Mouse (Mus musculus) WW6 (cell line): Measurements from ENCODE around the gene Shisa7.
"Not testable (repeated sequence)": the region's sequence is repeated elsewhere in the genome, so short reads cannot be mapped to it uniquely, and the experiment has no call there.

Source experiments
- DNase-seq: peaks from one replicate; pipeline ENCODE4 v3.0.0-alpha.2; 2013; ENCODE audit warnings: low read depth, low spot score

The Shisa7 gene

DNA sequence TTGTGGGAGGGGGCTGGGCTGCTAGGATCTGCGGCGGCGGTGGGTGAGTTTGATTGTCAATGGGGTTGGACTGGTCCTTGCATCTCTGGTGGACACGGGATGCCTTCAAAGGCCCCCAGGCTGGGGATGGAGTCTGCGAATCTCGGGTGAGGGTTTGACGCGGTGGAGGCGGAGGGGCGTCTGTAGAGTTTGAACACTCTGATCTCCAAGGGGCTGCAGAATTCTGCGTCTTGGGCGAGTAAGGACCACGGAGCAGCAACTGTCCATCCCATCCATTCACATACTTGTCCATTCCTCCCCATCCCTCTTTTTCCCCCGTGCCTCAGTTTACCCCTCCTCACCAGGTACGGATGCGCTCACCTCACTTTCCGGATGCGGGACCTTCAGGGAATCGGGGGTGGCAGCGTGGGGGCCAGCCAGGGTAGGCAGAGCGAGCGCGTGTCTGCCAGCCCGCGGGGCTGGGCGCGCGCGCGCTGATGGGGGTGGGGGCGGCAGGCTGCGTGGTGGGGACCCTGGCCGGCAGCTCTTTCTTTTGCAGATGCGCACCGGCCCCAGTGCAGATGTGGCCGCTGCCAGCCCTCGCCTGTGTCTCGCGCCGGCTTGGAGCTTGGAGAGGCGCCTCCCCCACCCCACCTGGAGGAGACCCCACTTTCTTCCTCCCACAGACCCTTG lies at the start of gene Shisa7:
Gene Shisa7, minus strand, starts transcription at position 452 of the 672 bp plus-strand sequence.
- DNase-seq: no peak

DNA sequence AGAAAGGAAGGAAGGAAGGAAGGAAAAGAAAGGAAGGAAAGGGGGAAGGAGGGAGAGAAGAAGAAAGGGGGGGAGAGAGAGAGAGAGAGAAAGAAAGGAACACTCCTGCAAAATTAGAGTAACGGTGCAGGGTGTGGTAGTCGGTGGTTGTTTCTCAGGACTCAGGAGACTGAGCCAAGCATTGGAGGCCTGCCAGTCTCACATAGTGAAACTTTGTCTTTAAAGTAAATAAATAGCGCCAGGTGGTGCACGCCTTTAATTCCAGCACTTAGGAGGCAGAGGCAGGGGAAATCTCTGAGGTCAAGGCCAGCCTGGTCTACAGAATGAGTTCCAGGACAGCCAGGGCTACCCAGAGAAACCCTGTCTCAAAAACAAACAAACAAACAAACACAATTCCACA lies 42.2 kb upstream of the Shisa7 start:
- DNase-seq: no peak

DNA sequence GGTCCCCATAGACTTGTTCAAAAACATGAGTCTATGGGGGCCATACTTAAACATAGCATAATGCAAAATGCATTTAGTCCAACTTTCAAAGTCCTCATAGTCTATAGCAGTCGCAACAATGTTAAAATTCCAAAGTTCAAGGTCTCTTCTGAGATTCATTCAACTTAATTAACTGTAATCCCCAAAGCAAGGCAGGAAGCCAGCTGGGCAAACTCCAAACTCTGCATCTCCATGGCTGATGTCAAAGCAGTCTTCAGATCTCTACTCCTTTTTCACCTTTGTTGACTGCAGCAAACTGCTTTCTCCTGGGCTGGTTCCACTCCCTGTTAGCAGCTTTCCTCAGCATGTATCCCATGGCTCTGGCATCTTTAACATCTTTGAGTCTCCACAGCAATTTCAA lies 34.5 kb upstream of the Shisa7 start:
- not testable (repeated sequence) for DNase-seq

DNA sequence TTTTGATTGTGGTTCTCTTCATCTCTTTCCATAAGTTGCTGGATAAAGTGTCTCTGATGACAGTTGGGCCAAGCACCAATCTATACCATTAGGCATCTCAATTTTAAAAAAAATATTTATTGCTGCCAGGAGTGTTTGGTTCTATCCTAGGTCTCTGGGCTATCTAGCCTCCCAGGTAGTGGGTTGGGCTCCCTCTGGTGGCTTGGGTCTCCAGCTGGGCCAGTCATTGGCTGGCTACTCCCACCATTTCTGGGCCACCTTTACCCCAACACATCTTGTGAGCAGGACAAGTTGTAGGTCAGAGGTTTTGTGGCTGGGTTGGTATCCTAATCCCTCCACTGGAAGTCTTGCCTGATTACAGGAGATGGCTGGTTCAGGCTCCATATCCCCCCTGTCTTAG lies 33.7 kb upstream of the Shisa7 start:
- no peak for DNase-seq

DNA sequence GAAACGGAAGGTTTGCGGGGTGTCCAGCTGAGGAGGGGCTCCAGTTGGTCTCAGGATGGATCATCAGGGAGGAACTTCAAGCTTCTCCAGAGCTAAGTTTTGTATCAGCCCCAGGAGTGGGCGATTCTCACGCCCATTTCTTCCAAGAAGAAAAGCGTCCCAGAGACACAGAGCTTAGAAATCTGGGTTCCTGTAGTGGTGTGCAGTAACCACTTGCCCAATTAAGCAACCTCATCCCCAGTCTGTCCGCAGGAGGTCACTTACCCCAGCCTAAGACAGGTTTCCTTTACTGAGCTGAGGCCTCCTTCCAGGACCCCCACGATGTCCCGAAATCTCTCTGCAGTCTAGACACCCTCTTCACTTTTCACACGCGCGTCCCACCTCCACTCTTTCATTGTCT lies 32.7 kb upstream of the Shisa7 start:
- DNase-seq: no peak

DNA sequence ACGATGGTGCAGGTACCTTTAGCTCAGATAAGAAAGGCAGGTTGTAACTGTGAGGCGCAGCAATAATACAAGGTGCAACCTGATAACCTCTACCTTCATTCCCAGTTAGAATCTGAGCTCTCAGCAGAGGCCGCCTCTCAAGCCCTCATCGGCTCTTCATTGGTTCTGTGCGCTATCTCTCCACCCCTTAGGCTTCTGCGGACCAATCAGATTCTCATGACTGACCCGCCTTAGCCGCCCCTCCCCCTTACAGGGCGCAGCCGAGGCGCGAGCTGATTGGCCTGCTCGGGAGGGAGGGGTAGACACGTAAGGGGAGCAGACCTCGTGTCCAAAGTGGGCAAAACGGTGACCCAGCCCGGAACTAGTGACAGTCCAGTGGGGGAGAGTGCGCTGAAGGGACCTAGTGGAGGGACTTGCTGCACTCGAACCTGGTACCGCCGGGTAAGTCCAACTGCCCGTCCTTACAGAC lies 32.3 kb upstream of the Shisa7 start, which contains the start of gene Isoc2a:
Gene Isoc2a, plus strand, starts transcription at position 401 of the 469 bp plus-strand sequence.
- peak; percentile 79 for DNase-seq

DNA sequence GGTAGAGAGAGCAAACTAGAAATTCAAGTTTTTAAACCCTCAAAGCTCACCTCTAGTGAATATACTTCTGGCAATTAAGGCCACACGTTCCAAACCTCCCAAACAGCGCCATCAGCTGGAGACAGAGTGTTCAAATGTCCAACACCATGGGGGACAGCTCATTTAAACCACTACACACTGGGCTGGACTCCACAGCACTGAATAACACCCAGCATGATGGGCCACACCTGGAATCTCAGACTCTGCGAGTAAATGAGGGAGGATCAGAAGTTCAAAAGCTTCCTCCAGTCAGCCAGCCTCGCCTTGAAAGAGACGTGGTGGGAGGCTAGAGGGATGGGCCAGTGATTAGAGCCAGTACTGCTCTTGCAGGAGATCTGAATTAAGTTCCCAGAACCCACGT lies 25.6 kb upstream of the Shisa7 start, which contains the start of gene Isoc2b:
Gene Isoc2b, minus strand, starts transcription at position 126 of the 400 bp plus-strand sequence.
- DNase-seq: no peak

DNA sequence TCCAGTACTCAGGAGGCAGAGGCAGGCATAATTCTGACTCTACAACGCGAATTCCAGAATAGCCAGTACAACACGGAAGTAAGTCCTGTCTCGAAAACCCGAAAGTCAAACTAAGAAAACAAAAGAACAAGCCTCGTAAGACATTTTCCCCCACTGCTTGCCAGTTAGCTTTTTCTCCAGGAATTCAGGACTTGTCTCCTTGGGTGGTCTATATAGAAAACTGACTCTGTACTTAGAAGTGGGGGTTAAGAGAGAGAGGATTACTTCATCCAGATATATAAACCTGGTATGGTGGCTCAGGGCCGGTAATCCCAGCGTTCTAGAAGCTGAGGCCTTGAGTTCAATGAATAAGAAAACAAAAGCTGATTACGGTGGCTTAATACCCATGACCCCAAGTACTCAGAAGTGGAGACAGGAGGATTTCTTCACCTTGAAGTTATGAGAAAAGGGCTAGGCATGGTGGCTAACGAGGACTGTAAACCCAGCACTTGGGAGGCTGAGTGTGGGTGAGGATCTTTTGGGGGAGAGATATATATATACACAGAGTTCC lies 22.2 kb upstream of the Shisa7 start:
- DNase-seq: no peak

DNA sequence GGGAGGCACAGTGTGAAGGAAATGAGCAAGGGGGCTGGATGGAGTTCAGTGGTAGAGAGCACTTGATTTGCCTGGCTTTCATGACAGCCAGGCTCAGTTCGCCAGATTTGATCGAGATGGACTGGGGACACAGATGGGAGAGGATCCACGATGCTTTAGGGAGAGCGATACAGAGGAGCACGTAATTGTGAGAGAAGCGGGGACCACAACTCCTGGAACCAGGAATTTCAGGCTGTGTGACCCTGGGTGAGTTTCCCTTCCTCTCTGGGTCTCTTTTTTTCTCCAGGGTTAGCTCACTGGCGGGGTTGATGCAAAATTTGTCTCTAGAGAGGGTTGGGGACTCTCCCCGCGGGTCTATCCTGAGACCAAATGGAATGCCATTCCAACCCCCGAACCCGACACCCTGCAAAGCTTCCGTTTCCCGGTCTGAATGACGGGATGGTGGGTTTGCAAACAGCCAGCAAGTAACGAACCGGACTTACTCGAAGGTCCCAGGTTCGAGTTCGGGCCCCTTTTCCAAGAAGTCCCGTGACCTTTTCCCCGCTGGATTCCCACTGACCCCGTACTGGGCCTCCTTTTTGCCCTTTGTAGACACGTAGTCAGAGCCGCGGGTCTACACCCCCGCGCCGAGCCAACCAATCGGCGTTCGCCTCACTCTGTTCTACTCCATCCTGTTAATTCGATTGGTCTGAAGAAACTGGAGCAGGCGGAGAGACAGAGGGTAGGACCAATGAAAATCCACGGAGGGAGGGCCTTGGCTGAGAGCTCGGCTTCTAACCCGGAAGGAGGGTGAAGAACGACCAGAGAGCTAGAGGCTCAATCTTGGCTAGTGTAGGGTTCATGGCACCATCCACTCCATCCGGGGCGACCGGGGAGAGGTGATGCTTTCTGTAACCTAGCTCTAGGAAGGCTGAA lies 21.3 kb upstream of the Shisa7 start:
- peak; percentile 92 for DNase-seq

DNA sequence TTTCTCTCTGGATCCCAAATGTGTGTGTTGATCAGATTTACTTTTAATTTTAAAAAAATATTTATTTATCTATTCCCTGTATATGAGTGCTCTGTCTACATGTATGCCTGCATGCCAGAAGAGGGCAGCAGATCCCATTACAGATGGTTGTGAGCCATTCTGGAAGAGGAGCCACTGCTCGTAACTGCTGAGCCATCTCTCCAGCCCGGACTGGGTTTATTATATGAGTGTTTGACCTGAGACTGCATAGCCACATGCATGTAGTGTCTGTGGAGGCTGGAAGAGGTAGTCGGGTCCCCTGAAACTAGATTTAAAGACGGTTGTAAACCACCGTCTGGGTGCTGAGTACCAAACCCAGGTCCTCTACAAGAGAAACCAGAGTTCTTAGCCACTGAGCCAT lies 20.6 kb upstream of the Shisa7 start:
- DNase-seq: no peak

DNA sequence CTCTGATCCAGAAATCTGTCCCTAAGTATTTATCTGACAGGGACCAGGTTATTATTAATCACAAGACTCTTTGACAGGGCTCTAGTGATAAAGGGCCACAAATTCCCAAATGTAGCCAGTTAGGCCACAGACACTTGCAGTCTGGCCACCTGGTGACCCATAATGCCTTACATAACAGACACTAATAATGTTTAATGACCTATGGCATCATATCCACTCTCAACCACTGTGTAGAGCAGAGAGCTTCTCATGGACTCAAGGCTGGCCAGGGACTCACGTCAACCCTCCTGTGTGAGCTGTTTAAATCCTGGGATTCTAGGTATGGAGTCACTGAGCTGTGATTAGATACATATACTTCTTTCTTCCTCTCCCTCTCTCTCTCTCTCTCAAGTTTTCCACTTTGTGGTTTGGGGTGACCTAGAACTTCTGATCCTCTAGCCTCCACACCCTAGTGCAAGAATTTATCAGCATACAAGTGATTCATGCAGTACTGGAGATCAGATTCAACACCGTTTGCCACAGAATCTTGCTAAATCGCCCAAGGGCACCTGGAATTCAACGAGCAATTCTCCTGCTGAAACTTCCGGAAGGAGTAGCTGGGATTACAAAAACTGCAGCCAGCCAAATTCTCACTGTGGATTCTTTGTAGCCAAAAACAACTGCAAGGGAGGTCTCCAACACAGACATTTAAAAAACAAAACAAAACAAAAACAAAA lies 19.8 kb upstream of the Shisa7 start:
- DNase-seq: no peak

DNA sequence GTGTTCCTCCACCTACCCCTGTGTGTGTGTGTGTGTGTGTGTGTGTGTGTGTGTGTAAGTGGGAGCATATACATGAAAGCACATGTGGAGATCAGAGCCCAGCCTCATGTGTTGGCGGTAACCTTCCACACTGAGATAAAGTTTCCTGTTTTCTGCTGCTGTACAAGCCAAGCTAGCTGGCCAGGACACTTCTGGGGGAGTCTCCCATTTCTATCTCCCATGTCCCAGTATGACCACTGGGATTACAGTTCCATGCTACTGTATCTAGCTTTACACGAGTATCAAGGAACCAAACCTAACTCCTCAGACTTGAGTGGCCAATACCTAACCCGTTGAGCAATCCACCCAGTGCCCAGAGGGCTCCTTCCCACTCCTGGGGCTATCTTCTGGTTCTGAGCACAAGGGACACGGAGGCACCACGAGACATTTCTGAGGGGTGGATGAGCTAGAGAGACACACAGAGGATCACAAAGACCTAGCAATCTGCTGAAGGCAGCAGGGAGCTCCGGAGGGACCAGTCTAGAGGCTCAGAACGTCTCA lies 19.1 kb upstream of the Shisa7 start:
- DNase-seq: no peak

DNA sequence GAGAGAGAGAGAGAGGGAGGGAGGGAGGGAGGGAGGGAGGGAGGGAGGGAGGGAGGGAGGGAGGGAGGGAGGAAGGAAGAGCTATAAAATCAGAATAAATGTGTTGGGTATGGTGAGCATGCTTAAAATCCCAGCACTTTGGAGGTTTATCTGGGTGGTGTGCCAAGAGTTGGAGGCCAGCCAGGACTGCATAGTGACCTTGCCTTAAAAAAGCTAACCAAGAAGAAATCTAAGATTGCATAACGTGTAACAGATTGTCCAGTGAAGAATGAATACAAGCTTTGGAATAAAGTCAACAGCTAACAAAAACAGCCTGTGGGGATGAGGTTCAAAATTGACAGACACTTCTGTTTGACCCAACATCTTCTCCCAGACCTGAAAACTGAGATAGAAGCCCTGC lies 18.5 kb upstream of the Shisa7 start:
- DNase-seq: no peak

DNA sequence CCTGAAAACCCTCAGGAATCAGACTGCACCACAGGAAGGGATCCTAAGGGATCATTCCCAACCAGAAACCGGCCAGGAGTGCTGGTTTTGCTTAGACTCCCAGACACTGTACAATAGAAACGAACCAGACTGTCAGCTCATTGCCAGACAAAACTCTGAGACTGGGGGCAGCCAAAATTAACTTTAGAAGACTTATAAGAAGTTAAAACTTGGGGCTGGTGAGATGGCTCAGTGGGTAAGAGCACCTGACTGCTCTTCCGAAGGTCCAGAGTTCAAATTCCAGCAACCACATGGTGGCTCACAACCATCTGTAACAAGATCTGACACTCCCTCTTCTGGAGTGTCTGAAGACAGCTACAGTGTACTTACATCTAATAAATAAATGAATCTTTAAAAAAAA lies 16.4 kb upstream of the Shisa7 start:
- not testable (repeated sequence) for DNase-seq

DNA sequence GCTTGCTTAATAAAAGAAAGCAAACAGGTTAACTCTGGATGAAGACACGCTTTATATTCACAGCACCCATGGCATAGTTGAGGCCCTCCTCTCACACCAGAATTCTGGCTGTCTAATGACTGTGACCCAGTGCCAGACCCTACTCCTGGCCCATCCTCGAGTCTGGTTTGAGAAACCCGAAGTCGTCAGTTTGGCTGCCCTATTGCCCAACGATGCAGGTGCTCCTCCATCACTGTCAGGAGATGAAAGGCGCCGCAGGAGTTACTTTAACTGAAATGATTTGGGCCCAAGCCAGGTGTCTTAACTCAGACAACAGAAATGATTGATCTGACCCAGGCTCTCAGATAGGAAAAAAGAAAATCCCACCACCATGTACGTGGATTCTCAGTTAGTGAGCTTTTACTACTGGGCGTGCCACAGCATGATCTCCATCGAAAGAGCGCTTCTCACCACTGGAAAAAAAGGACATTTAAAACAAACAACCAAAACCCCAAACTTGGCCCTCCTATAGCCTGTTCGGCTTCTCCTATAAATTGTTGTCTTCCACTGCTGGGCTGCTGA lies 15.0 kb upstream of the Shisa7 start:
- no peak for DNase-seq

DNA sequence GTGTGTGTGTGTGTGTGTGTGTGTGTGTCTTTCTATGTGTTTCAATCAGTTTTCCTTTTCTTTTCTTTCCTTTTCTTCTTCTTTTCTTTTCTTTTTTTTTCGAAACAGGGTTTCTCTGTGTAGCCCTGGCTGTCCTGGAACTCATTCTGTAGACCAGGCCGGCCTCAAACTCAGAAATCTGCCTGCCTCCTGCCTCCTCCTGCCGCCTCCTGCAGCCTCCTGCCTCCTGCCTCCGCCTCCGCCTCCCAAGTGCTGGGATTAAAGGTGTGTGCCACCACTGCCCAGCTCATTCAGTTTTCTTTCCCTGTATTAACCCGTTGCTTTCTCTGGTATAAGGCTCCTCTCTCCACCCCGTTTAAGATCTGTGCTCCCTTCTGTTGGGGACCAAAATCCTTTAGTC lies 12.8 kb upstream of the Shisa7 start:
- DNase-seq: no peak

DNA sequence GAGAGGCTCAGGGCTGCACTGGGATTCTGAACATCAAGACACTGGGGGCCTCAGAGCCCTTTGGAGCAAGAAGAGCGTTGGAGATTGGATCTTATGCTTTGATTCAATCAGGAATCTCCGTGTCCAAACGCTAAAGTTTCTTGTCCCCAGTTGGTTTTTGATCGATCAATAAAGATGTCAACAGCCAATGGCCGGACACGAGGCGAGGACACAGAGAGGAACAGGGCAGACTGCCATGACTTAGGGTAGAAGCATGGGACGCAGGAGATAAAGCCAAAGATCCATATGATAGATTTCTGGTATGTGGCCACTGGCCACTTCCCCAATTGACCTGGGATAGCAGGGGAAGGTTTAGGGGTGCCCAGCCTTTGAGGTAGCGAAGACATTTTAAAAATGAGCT lies 12.0 kb upstream of the Shisa7 start:
- DNase-seq: no peak

DNA sequence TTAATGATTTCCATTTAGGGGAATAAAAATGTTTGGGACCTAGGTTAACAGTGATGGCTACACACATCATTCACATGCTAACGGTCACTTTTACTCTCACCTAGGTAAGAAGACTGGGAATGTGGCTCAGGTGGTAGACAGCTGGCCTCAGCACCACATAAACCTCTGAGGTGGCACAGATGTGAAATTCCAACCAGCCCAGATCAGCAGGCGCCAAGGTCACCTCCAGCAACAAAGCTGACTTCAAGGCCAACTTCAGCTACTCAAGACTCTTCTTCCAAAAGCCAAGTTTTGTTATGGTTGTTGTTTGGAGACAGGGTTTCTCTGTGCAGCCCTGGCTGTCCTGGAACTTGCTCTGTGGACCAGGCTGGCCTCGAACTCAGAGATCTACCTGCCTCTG lies 9.1 kb upstream of the Shisa7 start:
- no peak for DNase-seq

DNA sequence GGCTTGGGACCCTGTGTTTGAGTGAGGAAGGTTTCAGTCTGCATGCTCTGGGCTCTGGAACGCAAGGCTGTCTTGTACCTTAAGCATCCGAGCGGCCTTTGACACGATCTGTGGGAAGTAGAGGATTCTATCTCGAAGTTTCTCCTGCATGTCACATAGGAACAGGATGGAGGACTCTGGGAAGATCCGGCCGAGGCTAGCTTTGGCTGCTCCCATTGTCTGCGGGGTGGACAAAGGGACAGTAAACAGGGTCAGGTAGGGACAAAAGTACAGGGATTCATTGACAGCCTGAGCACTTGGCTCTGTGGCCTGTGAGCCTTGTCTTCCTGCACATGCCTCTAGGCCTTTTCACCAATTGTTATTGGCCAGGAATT lies 6.8 kb upstream of the Shisa7 start:
- no peak for DNase-seq

DNA sequence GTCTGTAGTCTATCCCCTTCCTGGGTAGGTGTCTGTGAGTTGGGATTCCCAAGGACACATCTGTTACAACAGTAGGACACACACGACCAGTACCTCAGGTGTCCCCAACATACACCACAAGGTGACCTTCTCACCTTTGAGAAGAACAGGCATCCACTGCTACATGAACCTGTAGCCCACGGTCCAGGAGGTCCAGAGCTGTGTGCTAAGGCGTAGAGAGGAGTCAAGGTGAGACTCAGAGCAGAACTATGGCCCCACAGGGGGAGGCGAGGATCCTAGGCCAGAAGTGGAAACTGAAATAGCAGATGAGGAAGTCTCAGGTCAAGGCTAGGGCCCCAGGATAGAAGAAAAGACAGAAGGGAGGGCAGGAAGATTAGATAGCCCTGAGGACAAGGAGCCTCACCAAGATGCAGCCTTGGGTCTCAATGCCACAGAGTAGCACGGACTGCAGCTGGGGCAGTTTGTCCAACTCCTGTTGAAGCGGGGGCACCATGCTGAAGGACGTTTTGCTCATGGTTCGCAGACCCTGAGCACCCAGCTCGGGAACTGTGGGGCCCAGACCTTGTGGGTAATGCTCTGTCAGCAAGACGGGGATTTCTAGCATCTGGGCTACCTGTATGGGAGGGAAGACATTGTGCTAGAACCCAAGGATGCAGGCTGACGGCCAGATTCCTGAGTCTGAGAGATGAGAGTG lies 6.3 kb upstream of the Shisa7 start:
- DNase-seq: no peak

DNA sequence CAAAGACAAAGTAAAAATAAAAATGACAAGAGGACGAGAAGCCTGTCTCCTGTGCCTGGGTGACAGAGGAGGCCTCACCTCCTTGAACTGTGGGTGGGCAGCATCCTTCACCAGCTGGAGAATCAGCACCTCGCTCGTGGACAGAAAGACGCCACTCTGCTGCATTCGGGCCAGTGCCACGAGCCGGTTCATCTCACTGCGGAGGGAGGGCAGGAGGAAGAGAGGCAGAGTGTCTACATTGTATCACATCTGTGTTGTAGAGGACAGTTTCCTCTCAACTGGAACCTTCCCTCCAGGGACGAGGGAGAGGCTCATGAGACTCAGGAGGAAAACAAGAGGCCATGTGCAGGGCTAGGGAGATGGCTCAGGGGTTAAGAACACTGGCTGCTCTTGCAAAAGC lies 4.9 kb upstream of the Shisa7 start:
- no peak for DNase-seq
